Mouse (Mus musculus): ENCODE data around the gene Rbfox3. TPM values are rescaled to one million over a fixed set of nuclear protein-coding genes. Genes with fewer than 3 reads are reported as not detected.

The Rbfox3 gene
- total and polyA plus RNA-seq, 2 experiments from 2014 or later = 52.6 to 76.8 TPM

DNA sequence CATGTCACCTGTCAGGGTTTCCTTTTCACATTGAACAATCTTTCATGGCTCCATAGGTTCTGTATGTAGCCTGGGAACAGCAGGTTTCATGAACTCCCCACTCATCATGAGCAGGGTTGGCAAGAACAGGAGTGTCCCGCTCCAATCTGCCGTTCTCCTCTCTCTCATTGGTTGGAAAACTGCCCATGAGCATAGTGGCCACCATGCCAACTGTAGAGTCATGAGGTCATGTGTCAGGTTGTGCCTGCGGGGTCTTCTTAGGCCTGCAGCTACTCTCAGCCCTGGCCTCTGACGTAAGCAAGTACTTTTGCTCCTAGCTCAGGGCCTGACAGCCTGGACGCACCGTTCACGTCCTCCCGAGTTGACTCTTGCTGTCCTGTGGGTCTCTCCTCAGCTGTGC lies 221.1 kb downstream of the Rbfox3 start:
- Histone ChIP-seq H3K27ac (no peak overlapping the region), H3K36me3 (ENCODE audit: insufficient read depth, low read length) (no peaks in the 10 kb centered on the region), H3K4me3 (ENCODE audit: low read length) (no peak overlapping the region), H3K9ac (replicated peaks; ENCODE audit: low read length) (no peak overlapping the region), H3K4me1 (ENCODE audit: insufficient read depth, low read length) (no peaks in the 10 kb centered on the region; the same call in 1 of the 2 replicates), H3K9me3 (ENCODE audit: low read length) (no peaks in the 10 kb centered on the region), H3K4me2 (ENCODE audit: low read depth, low read length) (no peak overlapping the region), H3K27me3 (ENCODE audit: insufficient read depth, low read length) (no peaks in the 10 kb centered on the region)
- DNase-seq (ENCODE audit: low spot score) (no peak), ATAC-seq (no peak)
- 75% methylated on average over 8 of the region's 8 CpGs for WGBS
- TF ChIP-seq CTCF (IDR thresholded peaks at IDR 0.05; ENCODE audit: low read depth) = no peak

DNA sequence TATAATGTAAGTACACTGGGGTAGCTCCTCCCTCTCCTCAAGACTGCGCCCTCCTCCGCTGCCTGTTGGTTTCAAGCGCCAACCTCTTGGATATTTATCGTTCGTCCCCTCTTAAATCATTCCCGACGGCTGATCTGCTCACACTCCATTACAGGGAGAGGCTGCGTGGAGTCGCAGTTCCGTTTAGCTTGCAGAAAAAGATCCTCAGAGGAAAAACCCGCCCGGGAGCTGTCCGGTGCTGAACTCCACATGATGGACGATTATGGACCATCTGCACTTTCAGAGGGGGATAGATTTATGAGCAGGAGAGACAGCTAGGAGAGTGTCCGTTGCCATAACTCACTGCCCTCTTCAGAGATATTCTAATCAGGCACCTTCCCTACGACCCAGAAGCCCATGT lies 226.0 kb downstream of the Rbfox3 start:
- Histone ChIP-seq H3K4me2 (ENCODE audit: low read depth, low read length) (0 out of 2 replicates have a peak overlapping the region, but pooled peaks have one; percentile 13), H3K27me3 (ENCODE audit: insufficient read depth, low read length) (no peaks in the 10 kb centered on the region), H3K36me3 (ENCODE audit: insufficient read depth, low read length) (no peaks in the 10 kb centered on the region), H3K4me3 (ENCODE audit: low read length) (no peak overlapping the region), H3K9me3 (ENCODE audit: low read length) (no peaks in the 10 kb centered on the region), H3K9ac (replicated peaks; ENCODE audit: low read length) (no peak overlapping the region), H3K27ac (0 out of 2 replicates have a peak overlapping the region, but pooled peaks have one; percentile 48), H3K4me1 (ENCODE audit: insufficient read depth, low read length) (0 out of 2 replicates have a peak, but pooled peaks cover 4% of the 10 kb centered on the region)
- TF ChIP-seq CTCF (IDR thresholded peaks at IDR 0.05; ENCODE audit: low read depth) = no peak
- DNase-seq (ENCODE audit: low spot score) (peak; percentile 62), ATAC-seq (no peak)
- WGBS = 8% methylated on average over 16 of the region's 16 CpGs

DNA sequence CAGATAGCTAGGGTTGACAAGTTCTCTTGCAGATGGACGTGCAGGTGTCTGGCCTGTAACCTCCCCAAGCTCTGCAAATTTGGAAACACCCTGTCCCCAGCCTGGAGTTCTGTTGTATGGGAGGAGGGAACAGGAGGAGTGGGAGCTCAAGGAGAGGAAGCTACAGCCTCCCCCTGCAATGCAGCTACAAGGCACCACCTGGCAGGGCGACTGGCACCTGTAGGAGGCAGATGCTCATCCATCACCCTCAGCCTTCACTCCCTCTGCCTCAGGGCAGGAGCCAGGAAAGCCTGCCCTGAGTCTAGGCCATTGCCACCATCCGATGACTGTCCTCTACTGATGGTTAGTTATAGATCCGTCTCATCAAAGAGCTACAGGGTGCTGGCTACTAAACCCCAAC lies 226.7 kb downstream of the Rbfox3 start:
- DNase-seq (ENCODE audit: low spot score) = no peak
- H3K4me1 ChIP-seq (ENCODE audit: insufficient read depth, low read length) = peaks cover 8% of the 10 kb centered on the region; the same call in 1 of the 2 replicates
- 74% methylated on average over 4 of the region's 4 CpGs for WGBS
- no peak overlapping the region for H3K4me2 ChIP-seq (ENCODE audit: low read depth, low read length)
- H3K27ac ChIP-seq = 0 out of 2 replicates have a peak overlapping the region, but pooled peaks have one; percentile 20
- H3K4me3 ChIP-seq (ENCODE audit: low read length) = no peak overlapping the region
- H3K36me3 ChIP-seq (ENCODE audit: insufficient read depth, low read length) = no peaks in the 10 kb centered on the region
- H3K27me3 ChIP-seq (ENCODE audit: insufficient read depth, low read length) = no peaks in the 10 kb centered on the region
- ATAC-seq = no peak
- no peaks in the 10 kb centered on the region for H3K9me3 ChIP-seq (ENCODE audit: low read length)
- no peak overlapping the region for H3K9ac ChIP-seq (replicated peaks; ENCODE audit: low read length)
- no peak for TF ChIP-seq CTCF (IDR thresholded peaks at IDR 0.05; ENCODE audit: low read depth)

DNA sequence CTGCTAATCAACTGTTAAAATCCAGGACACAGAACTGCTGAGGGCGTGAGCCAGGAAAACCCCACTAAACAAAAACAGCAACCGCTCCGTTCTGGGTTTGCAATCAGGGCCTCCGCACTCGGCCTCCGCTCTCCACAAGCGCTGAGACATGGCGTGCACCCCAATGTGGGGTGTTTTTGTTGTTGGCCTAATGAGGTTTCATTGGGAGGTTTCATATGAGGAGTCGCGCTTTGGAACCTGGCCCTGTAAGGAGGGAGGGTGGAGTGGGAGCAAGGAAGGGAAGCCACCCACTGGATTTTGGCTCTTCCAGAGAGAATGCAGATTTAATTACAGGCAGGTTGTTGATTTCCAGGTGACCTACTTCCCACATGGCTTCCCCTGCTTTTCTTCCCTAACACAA lies 230.7 kb downstream of the Rbfox3 start:
- DNase-seq (ENCODE audit: low spot score) (no peak), ATAC-seq (no peak)
- Histone ChIP-seq H3K9ac (replicated peaks; ENCODE audit: low read length) (no peak overlapping the region), H3K27me3 (ENCODE audit: insufficient read depth, low read length) (no peaks in the 10 kb centered on the region), H3K9me3 (ENCODE audit: low read length) (no peaks in the 10 kb centered on the region), H3K4me3 (ENCODE audit: low read length) (no peak overlapping the region), H3K4me1 (ENCODE audit: insufficient read depth, low read length) (peaks cover 15% of the 10 kb centered on the region; the same call in 1 of the 2 replicates), H3K4me2 (ENCODE audit: low read depth, low read length) (no peak overlapping the region), H3K27ac (no peak overlapping the region), H3K36me3 (ENCODE audit: insufficient read depth, low read length) (no peaks in the 10 kb centered on the region)
- 55% methylated on average over 10 of the region's 10 CpGs for WGBS
- TF ChIP-seq CTCF (IDR thresholded peaks at IDR 0.05; ENCODE audit: low read depth) = no peak

DNA sequence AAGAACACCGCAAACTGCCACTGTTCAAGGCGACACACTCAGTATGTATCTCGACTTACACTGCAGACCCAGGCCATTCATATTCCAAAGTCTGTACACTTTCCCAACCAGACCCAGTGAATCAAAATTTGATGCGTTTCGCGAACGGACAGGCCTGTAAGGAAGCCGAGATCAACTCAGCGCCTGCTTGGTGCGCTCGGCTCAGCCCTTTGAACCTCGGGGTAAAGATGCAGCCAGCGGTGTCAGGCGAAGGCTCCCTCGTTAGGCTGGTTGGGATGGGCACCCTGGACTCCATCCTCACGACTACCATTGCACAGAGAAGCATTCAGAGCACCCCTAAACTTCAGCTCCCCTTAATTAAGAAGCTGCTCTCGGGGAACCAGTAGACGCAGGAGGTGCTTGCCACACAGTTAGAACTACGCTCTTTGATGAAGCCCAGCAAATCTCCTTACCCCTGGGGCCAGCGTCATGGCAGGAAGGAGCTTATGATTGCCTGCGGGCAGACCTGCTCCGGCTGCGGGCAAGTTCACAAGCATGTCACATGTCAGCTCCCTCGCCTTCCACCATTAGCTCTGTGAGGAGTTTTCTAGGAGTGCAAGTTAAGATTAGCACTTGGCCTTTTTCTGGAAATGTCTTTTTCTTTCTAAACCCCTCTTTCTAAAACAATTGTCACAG lies 231.5 kb downstream of the Rbfox3 start:
- Histone ChIP-seq H3K9me3 (ENCODE audit: low read length) (no peaks in the 10 kb centered on the region), H3K9ac (replicated peaks; ENCODE audit: low read length) (no peak overlapping the region), H3K4me1 (ENCODE audit: insufficient read depth, low read length) (peaks cover 15% of the 10 kb centered on the region; the same call in 1 of the 2 replicates), H3K27me3 (ENCODE audit: insufficient read depth, low read length) (no peaks in the 10 kb centered on the region), H3K36me3 (ENCODE audit: insufficient read depth, low read length) (no peaks in the 10 kb centered on the region), H3K4me3 (ENCODE audit: low read length) (no peak overlapping the region), H3K27ac (no peak overlapping the region), H3K4me2 (ENCODE audit: low read depth, low read length) (no peak overlapping the region)
- no peak for TF ChIP-seq CTCF (IDR thresholded peaks at IDR 0.05; ENCODE audit: low read depth)
- WGBS = 68% methylated on average over 24 of the region's 24 CpGs
- DNase-seq (ENCODE audit: low spot score) (no peak), ATAC-seq (no peak)

DNA sequence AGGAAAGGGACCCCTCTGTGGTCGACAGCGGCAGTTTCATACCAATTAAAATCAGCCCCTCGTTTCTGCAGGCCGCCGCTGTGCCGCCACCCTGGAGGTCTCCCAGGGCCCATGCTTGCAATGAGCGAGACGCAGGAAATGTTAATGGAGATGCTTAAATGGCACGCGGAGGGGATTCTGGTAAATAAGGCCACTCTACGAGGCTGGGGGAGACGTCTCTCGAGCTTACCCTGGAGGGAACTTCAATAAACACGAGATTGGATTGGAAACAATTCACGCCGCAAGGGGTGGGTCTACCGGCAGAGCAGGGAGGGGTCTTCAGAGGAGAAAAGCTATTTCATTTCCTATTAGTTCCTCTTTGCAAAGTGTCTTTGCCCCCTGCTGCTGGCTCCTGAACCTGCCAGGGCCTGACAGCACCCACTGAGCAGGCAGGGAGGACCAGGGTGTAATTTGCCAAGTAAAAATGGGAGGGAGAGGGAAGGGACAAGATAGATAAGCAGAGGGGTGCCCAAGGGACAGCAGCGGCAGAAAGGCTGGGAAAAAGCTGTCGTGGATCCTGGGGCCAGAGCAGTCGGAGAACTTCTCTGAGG lies 232.8 kb downstream of the Rbfox3 start:
- WGBS = 24% methylated on average over 20 of the region's 20 CpGs
- Histone ChIP-seq H3K9me3 (ENCODE audit: low read length) (no peaks in the 10 kb centered on the region), H3K9ac (replicated peaks; ENCODE audit: low read length) (no peak overlapping the region), H3K27ac (no peak overlapping the region), H3K4me3 (ENCODE audit: low read length) (no peak overlapping the region), H3K27me3 (ENCODE audit: insufficient read depth, low read length) (no peaks in the 10 kb centered on the region), H3K36me3 (ENCODE audit: insufficient read depth, low read length) (no peaks in the 10 kb centered on the region), H3K4me1 (ENCODE audit: insufficient read depth, low read length) (peaks cover 15% of the 10 kb centered on the region; the same call in 1 of the 2 replicates), H3K4me2 (ENCODE audit: low read depth, low read length) (no peak overlapping the region)
- no peak for TF ChIP-seq CTCF (IDR thresholded peaks at IDR 0.05; ENCODE audit: low read depth)
- ATAC-seq (peak; percentile 21; the same call in 1 of the 2 replicates), DNase-seq (ENCODE audit: low spot score) (peak; percentile 53)

DNA sequence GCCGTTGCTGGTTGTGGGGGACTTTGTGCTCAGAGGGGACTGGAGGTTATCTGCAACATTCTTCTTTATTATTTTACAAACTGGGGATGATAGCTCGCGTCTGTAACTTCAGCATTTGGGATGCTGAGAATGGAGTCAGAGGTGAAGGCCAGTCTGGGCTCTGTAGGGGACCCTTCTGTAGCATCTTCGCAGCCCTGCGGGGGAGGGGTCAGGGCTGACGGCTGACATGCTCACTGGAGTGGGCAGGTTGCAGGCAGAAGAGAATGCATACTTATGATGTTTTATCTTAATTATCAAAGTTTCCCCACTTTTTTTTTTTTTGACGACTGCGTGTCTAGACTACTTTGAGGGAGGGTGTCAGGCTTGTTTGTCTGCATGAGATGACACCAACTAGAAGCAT lies 234.1 kb downstream of the Rbfox3 start:
- TF ChIP-seq CTCF (IDR thresholded peaks at IDR 0.05; ENCODE audit: low read depth) = no peak
- H3K27me3 ChIP-seq (ENCODE audit: insufficient read depth, low read length) = no peaks in the 10 kb centered on the region
- no peak overlapping the region for H3K4me2 ChIP-seq (ENCODE audit: low read depth, low read length)
- no peaks in the 10 kb centered on the region for H3K36me3 ChIP-seq (ENCODE audit: insufficient read depth, low read length)
- H3K9me3 ChIP-seq (ENCODE audit: low read length) = no peaks in the 10 kb centered on the region
- no peak overlapping the region for H3K27ac ChIP-seq
- no peak overlapping the region for H3K9ac ChIP-seq (replicated peaks; ENCODE audit: low read length)
- WGBS = 51% methylated on average over 8 of the region's 8 CpGs
- H3K4me1 ChIP-seq (ENCODE audit: insufficient read depth, low read length) = peaks cover 15% of the 10 kb centered on the region; the same call in 1 of the 2 replicates
- no peak overlapping the region for H3K4me3 ChIP-seq (ENCODE audit: low read length)
- DNase-seq (ENCODE audit: low spot score) (no peak), ATAC-seq (no peak)

Data from hindbrain, postnatal 0 days (tissue).